Mouse (Mus musculus): ENCODE data around the gene Prrt1. TPM values are rescaled to one million over a fixed set of nuclear protein-coding genes. Genes with fewer than 3 reads are reported as not detected.

Prrt1 gene
- total and polyA plus RNA-seq, 3 experiments: not detected

DNA sequence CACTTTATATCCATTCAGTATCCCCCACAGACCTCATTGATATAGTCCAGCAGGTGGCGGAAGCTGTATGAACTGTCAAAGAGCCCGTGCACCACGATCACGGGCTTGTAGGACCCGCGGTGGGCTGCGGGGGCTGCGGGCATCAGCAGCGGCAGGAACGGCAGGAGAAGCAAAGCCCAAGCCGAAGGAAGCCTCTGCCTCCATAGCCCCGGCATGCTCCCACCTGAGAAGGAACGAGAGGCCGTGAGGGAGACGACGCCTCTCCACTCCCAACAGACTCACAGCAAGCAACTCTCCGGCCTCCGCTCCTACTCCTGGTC, 2.6 kb upstream of the Prrt1 start:
- DNase-seq (ENCODE audit: extremely low read depth): no peak
- in situ Hi-C loops (cut with MboI; ENCODE audit: low pct_ligation_motif_present, low pct_unique_long_range_greater_than_20kb, low sequenced_read_pairs) (no loop called here), dilution Hi-C loops (cut with MboI; ENCODE audit: extremely low pct_ligation_motif_present, extremely low pct_unique_long_range_greater_than_20kb, low sequenced_read_pairs) (no loop called here)
- H3K4me3 ChIP-seq (replicated peaks in 1 of 3; ENCODE audit: low read depth in 2 of 3, low read length in 2 of 3, poor library complexity in 1 of 3): peak overlapping the region in 2 of 3 experiments; percentile 48 to 49
- peaks cover 2% of the 10 kb centered on the region for H3K9me3 ChIP-seq (replicated peaks; ENCODE audit: low read length)
- TF ChIP-seq MYC (IDR thresholded peaks at IDR 0.05; ENCODE audit: low read depth, low read length) (no peak), CTCF (conservative IDR thresholded peaks at IDR 0.05 in 1 of 2, IDR thresholded peaks at IDR 0.05 in 1 of 2; ENCODE audit: low read depth in 2 of 2, low read length in 2 of 2) (peak in 1 of 2 experiments; percentile 44; a peak in 2 of 4 replicates), E2F4 (IDR thresholded peaks at IDR 0.05; ENCODE audit: insufficient replicate concordance, low read depth, low read length) (no peak), USF1 (IDR thresholded peaks at IDR 0.05; ENCODE audit: low read depth, low read length) (no peak), SMC3 (IDR thresholded peaks at IDR 0.05; ENCODE audit: low read depth, low read length) (peak; percentile 27), RCOR1 (conservative IDR thresholded peaks at IDR 0.05; ENCODE audit: low read depth, low read length) (no peak), ZNF384 (IDR thresholded peaks at IDR 0.05; ENCODE audit: low read depth, low read length) (no peak), JUND (conservative IDR thresholded peaks at IDR 0.05; ENCODE audit: low read depth, low read length) (no peak), GABPA (IDR thresholded peaks at IDR 0.05; ENCODE audit: insufficient replicate concordance, low read depth, low read length) (no peak), RAD21 (IDR thresholded peaks at IDR 0.05; ENCODE audit: low read depth, low read length) (peak; percentile 15), EP300 (IDR thresholded peaks at IDR 0.05; ENCODE audit: low read length) (no peak), MEF2A (IDR thresholded peaks at IDR 0.05; ENCODE audit: borderline replicate concordance, low read depth, low read length) (no peak), BHLHE40 (IDR thresholded peaks at IDR 0.05; ENCODE audit: low read depth, low read length) (no peak), MAZ (IDR thresholded peaks at IDR 0.05; ENCODE audit: low read depth, low read length) (no peak), MXI1 (IDR thresholded peaks at IDR 0.05; ENCODE audit: low read depth, low read length) (no peak), USF2 (conservative IDR thresholded peaks at IDR 0.05; ENCODE audit: low read depth, low read length) (no peak), POLR2AphosphoS2 (IDR thresholded peaks at IDR 0.05; ENCODE audit: low read depth, low read length) (no peak), JUN (IDR thresholded peaks at IDR 0.05; ENCODE audit: insufficient read depth, low read depth, low read length) (no peak), ZMIZ1 (IDR thresholded peaks at IDR 0.05; ENCODE audit: low read depth, low read length) (no peak), MAX (IDR thresholded peaks at IDR 0.05; ENCODE audit: low read length) (no peak), HCFC1 (IDR thresholded peaks at IDR 0.05; ENCODE audit: low read depth, low read length) (no peak), NELFE (IDR thresholded peaks at IDR 0.05; ENCODE audit: low read depth, low read length) (no peak)
- no peaks in the 10 kb centered on the region for H3K79me2 ChIP-seq (replicated peaks; ENCODE audit: control insufficient read depth, extremely low read depth, insufficient read depth, poor library complexity, severe bottlenecking)
- H3K4me2 ChIP-seq (ENCODE audit: insufficient read depth, low read depth, poor library complexity, severe bottlenecking): peak overlapping the region; percentile 75
- peaks cover 2 to 3% of the 10 kb centered on the region in 2 experiments; a peak in 2 of 4 replicates for H3K4me1 ChIP-seq (ENCODE audit: control insufficient read depth in 1 of 2, insufficient read depth in 2 of 2)
- no peak overlapping the region for H3K27ac ChIP-seq (ENCODE audit: insufficient read depth, low read depth)
- peaks cover 45% of the 10 kb centered on the region for H3K27me3 ChIP-seq (replicated peaks)
- H3K36me3 ChIP-seq (replicated peaks in 1 of 2; ENCODE audit: control insufficient read depth in 1 of 2, insufficient read depth in 1 of 2, low read length in 1 of 2): no peaks in the 10 kb centered on the region
- peak overlapping the region; percentile 10; the same call in 1 of the 2 replicates for H3K9ac ChIP-seq (ENCODE audit: insufficient read depth, low read depth)
